Mouse (Mus musculus): ENCODE results near the gene Rbm6. TPM values are rescaled to one million over a fixed set of nuclear protein-coding genes. Genes with fewer than 3 reads are reported as not detected.

Rbm6 gene
- polyA plus RNA-seq, 1 experiment from 2014 or later: 46.5 TPM

DNA sequence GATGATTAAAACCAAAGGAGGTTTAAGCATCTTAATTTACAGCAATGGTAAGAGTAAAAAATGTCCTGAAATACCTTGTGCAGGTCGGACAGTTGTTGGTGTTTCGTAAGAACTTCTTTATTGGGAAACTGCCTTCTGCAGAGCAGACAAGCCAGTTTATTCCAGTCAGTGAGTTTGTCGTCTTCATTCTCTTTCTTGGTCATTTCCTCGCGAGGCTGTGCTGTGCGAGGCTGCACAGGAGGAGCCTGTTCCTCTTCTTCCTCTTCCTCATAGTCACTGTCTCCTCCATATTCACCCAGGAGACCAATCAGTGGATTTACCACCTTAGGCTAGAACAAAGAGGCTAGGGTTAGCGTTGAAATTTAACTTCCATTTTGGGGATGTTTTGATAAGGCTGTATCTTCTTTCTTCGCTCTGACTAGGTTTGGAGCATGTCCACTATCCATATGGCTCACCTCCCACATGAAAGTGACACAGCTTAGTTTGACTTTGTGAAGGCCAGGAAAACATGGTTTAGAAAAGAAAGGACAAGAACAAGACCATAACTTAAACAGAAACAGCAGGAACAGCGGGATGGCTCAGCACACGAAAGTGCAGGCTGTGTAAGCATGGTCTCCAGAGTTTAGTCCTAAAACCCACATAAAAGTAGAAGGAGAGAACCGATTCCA lies 90.4 kb downstream of the Rbm6 start:
- no peaks in the 10 kb centered on the region for H3K27me3 ChIP-seq (replicated peaks)
- peaks cover 92% of the 10 kb centered on the region for H3K36me3 ChIP-seq
- H3K9me3 ChIP-seq: no peaks in the 10 kb centered on the region
- H3K27ac ChIP-seq (replicated peaks): no peak overlapping the region
- H3K4me3 ChIP-seq: no peak overlapping the region
- no peak for ATAC-seq (ENCODE audit: extremely low read depth, insufficient number of reproducible peaks, low FRiP score, low TSS enrichment)
- WGBS: 86% methylated on average over 11 of the region's 11 CpGs
- no peaks in the 10 kb centered on the region for H3K4me1 ChIP-seq
- no peak overlapping the region for H3K9ac ChIP-seq
- no peak overlapping the region for H3K4me2 ChIP-seq

- H3K36me3 ChIP-seq: peaks cover 89% of the 10 kb centered on the region
Measured at GRCm38 (mm10) chr9:107776809-107777208, 96.2 kb downstream of the Rbm6 start.

DNA sequence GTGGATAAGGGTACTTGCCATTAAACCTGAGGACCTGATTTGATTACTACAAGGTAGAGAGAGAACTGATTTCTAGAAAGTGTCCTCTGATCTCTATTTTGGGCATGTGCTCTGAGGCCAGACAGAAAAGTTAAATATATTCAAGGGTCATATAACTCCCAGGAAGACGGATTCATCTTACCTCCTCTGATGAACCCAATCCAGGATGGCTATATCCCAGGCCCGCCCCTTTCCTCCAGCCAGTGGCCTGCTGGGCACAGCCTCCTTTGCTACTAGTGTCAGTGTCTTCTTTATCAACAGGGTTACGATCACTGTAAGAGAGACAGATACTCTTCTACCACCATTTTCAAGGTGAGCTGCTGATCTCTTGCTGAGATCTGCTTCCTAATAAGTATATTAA lies 98.6 kb downstream of the Rbm6 start:
- H3K4me3 ChIP-seq: no peak overlapping the region
- no peak overlapping the region for H3K9ac ChIP-seq
- H3K27ac ChIP-seq (replicated peaks): no peak overlapping the region
- 93% methylated on average over 3 of the region's 3 CpGs for WGBS
- no peak overlapping the region for H3K4me2 ChIP-seq
- peaks cover 7% of the 10 kb centered on the region for H3K4me1 ChIP-seq
- H3K36me3 ChIP-seq: peaks cover 66% of the 10 kb centered on the region
- H3K27me3 ChIP-seq (replicated peaks): no peaks in the 10 kb centered on the region
- no peak for ATAC-seq (ENCODE audit: extremely low read depth, insufficient number of reproducible peaks, low FRiP score, low TSS enrichment)
- no peaks in the 10 kb centered on the region for H3K9me3 ChIP-seq

More at GRCm38 (mm10) chr9:107776809-107777208, 96.2 kb downstream of the Rbm6 start:
- H3K4me3 ChIP-seq: no peak overlapping the region
- no peak for ATAC-seq (ENCODE audit: extremely low read depth, insufficient number of reproducible peaks, low FRiP score, low TSS enrichment)
- no peaks in the 10 kb centered on the region for H3K9me3 ChIP-seq
- H3K4me1 ChIP-seq: no peaks in the 10 kb centered on the region
- H3K27me3 ChIP-seq (replicated peaks): no peaks in the 10 kb centered on the region
- H3K4me2 ChIP-seq: no peak overlapping the region
- no peak overlapping the region for H3K9ac ChIP-seq
- no peak overlapping the region for H3K27ac ChIP-seq (replicated peaks)

GRCm38 (mm10) chr9:107771782-107772181 lies 101.3 kb downstream of the Rbm6 start:
- 51% methylated on average over 2 of the region's 2 CpGs for WGBS
- Histone ChIP-seq H3K4me1 (peaks cover 21% of the 10 kb centered on the region), H3K27me3 (replicated peaks) (no peaks in the 10 kb centered on the region), H3K36me3 (peaks cover 70% of the 10 kb centered on the region), H3K9me3 (no peaks in the 10 kb centered on the region), H3K4me2 (peak overlapping the region; percentile 72), H3K4me3 (no peak overlapping the region), H3K27ac (replicated peaks) (no peak overlapping the region), H3K9ac (no peak overlapping the region; the same call in 1 of the 2 replicates)
- ATAC-seq (ENCODE audit: extremely low read depth, insufficient number of reproducible peaks, low FRiP score, low TSS enrichment): no peak

DNA sequence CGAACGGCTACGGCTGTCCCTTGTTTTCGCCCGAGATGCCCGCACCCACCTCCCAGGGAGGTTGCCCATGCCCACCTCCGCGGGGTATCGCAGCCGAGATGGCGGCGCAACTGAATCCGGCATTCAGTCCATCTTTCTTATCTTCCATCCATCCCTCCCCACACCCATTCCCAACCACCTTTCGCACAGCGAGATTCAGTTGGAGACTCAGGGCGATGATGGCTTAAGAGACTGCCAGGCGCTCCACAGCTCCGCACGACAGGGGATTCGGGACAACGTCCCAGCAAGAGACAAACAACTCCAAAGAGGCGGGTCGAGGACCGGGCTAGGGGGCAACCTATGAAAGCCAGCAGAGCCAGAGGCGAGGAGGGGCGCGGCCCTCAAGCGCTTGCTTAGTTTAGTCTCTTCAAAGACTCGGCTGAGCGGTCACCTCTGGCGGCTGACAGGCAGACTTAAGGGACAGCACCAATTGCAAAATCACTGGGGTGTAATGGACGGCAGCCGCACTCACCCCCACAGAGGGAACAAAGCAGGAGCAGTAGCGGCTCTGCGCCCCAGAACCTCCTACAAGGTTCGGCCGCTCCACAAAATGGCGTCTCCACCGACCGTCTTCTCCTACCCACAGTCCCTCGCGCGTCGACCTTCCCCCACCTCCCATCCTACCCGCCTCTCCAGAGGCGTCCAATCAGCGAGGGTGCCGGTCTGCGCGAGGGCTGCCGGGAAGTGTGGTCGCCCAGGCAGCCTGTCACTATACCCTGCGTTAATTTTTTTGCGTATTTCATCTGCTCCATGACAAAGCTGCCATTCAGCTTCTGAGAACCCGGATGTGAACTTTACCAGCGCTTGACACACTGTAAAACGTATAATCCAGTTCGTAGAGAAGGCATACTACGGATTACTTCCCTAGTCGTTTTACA lies 102.4 kb downstream of the Rbm6 start, which contains the start of gene Rbm5:
TSS of gene Rbm5 (minus strand) at position 623 of the 917 bp plus-strand sequence.
- Histone ChIP-seq H3K27me3 (replicated peaks) (no peaks in the 10 kb centered on the region), H3K9ac (peak within 1 kb of the TSS; percentile 100), H3K4me1 (peaks cover 21% of the 10 kb centered on the region), H3K36me3 (peaks cover 70% of the 10 kb centered on the region), H3K9me3 (no peaks in the 10 kb centered on the region), H3K27ac (replicated peaks) (peak within 1 kb of the TSS; percentile 95), H3K4me3 (peak within 1 kb of the TSS; percentile 99), H3K4me2 (peak within 1 kb of the TSS; percentile 72)
- under 1% methylated on average over 60 of the region's 60 CpGs for WGBS
- peak; percentile 100 for ATAC-seq (ENCODE audit: extremely low read depth, insufficient number of reproducible peaks, low FRiP score, low TSS enrichment)

- ATAC-seq (ENCODE audit: extremely low read depth, insufficient number of reproducible peaks, low FRiP score, low TSS enrichment): no peak
- under 1% methylated on average over 9 of the region's 9 CpGs for WGBS
- Histone ChIP-seq H3K4me3 (peak overlapping the region; percentile 99), H3K4me2 (peak overlapping the region; percentile 72), H3K9ac (peak overlapping the region; percentile 100), H3K27ac (replicated peaks) (peak overlapping the region; percentile 95), H3K27me3 (replicated peaks) (no peaks in the 10 kb centered on the region), H3K36me3 (peaks cover 70% of the 10 kb centered on the region), H3K4me1 (peaks cover 21% of the 10 kb centered on the region), H3K9me3 (no peaks in the 10 kb centered on the region)
Measured at GRCm38 (mm10) chr9:107770037-107770373, 103.0 kb downstream of the Rbm6 start.

GRCm38 (mm10) chr9:107769445-107770000 lies 103.5 kb downstream of the Rbm6 start:
- Histone ChIP-seq H3K27me3 (replicated peaks) (no peaks in the 10 kb centered on the region), H3K36me3 (peaks cover 70% of the 10 kb centered on the region), H3K4me2 (peak overlapping the region; percentile 72), H3K4me3 (peak overlapping the region; percentile 99), H3K9ac (peak overlapping the region; percentile 100), H3K27ac (replicated peaks) (no peak overlapping the region), H3K9me3 (no peaks in the 10 kb centered on the region), H3K4me1 (peaks cover 21% of the 10 kb centered on the region)
- 29% methylated on average over 4 of the region's 4 CpGs for WGBS
- ATAC-seq (ENCODE audit: extremely low read depth, insufficient number of reproducible peaks, low FRiP score, low TSS enrichment): no peak

DNA sequence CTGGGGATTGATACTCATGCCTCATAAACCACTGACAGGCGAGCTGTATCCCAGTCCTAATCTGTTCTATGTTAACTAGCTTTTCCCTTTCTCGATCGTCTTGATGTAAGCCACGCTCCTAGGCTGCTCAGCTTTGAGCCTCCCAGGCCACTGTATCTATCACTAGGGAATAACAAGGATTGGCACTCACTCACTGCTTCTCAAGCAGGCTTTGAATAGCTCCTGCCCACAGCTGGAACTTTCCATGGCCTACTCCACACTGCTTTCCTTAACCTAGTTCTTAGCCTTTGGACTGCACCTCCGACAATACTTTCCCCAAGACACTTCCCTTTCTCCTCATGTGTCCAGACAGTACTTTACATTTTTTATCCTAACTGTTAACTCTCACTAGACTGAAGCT lies 104.2 kb downstream of the Rbm6 start:
- Histone ChIP-seq H3K36me3 (peaks cover 70% of the 10 kb centered on the region), H3K4me1 (peaks cover 21% of the 10 kb centered on the region), H3K27ac (replicated peaks) (no peak overlapping the region), H3K27me3 (replicated peaks) (no peaks in the 10 kb centered on the region), H3K4me2 (peak overlapping the region; percentile 72), H3K9me3 (no peaks in the 10 kb centered on the region), H3K9ac (peak overlapping the region; percentile 56), H3K4me3 (peak overlapping the region; percentile 99)
- 85% methylated on average over 5 of the region's 5 CpGs for WGBS
- no peak for ATAC-seq (ENCODE audit: extremely low read depth, insufficient number of reproducible peaks, low FRiP score, low TSS enrichment)

- no peak overlapping the region for H3K9ac ChIP-seq
- no peaks in the 10 kb centered on the region for H3K4me1 ChIP-seq
- H3K9me3 ChIP-seq: no peaks in the 10 kb centered on the region
- no peak overlapping the region for H3K27ac ChIP-seq (replicated peaks)
- no peak overlapping the region for H3K4me3 ChIP-seq
- WGBS: 89% methylated on average over 6 of the region's 6 CpGs
- H3K27me3 ChIP-seq (replicated peaks): no peaks in the 10 kb centered on the region
- H3K4me2 ChIP-seq: no peak overlapping the region
- H3K36me3 ChIP-seq: peaks cover 96% of the 10 kb centered on the region
- no peak for ATAC-seq (ENCODE audit: extremely low read depth, insufficient number of reproducible peaks, low FRiP score, low TSS enrichment)
Measured at GRCm38 (mm10) chr9:107759593-107759992, 113.4 kb downstream of the Rbm6 start.

GRCm38 (mm10) chr9:107750378-107750777 lies 122.7 kb downstream of the Rbm6 start:
- Histone ChIP-seq H3K9me3 (peaks cover 3% of the 10 kb centered on the region; the same call in 1 of the 2 replicates), H3K27me3 (replicated peaks) (no peaks in the 10 kb centered on the region), H3K36me3 (peaks cover 97% of the 10 kb centered on the region), H3K9ac (no peak overlapping the region), H3K4me2 (no peak overlapping the region), H3K4me3 (no peak overlapping the region), H3K4me1 (peaks cover 8% of the 10 kb centered on the region; the same call in 1 of the 2 replicates), H3K27ac (replicated peaks) (no peak overlapping the region)
- WGBS: 88% methylated on average over 5 of the region's 5 CpGs
- ATAC-seq (ENCODE audit: extremely low read depth, insufficient number of reproducible peaks, low FRiP score, low TSS enrichment): no peak

DNA sequence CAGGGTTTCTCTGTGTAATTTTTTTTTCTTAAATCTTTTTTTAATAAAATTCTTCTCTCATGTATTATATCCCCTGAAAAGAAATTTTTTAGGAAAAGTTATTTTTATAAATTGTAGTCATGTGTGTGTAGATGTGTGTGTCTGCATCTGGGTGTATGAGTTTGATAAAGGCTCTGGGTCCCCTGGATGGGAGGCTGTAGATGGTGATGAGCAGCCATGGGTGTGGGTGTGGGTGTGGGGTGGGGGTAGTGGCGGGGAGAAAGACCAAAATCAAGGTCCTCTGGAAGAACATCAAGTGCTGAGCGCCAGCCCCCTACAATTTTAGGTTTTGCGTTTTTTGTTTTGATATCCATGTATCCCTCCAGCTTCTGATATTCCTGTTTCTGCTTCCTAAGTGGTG lies 125.0 kb downstream of the Rbm6 start:
- no peak overlapping the region for H3K4me3 ChIP-seq
- peaks cover 3% of the 10 kb centered on the region; the same call in 1 of the 2 replicates for H3K9me3 ChIP-seq
- H3K36me3 ChIP-seq: peaks cover 98% of the 10 kb centered on the region
- H3K9ac ChIP-seq: no peak overlapping the region
- peaks cover 8% of the 10 kb centered on the region; the same call in 1 of the 2 replicates for H3K4me1 ChIP-seq
- H3K27me3 ChIP-seq (replicated peaks): no peaks in the 10 kb centered on the region
- H3K4me2 ChIP-seq: no peak overlapping the region
- WGBS: 88% methylated on average over 3 of the region's 3 CpGs
- H3K27ac ChIP-seq (replicated peaks): no peak overlapping the region
- no peak for ATAC-seq (ENCODE audit: extremely low read depth, insufficient number of reproducible peaks, low FRiP score, low TSS enrichment)
